Mouse (Mus musculus) erythroid progenitor cell, adult 5-6 weeks (primary cell): Measurements from ENCODE around the gene Hoxa6. TPM values are rescaled to one million over a fixed set of nuclear protein-coding genes. Genes with fewer than 3 reads are reported as not detected.

ENCODE experiments used
- ATAC-seq: replicated peaks from 2 replicates; pipeline ENCODE4 v1.8.0; 2016; ENCODE audit warnings: moderate number of reproducible peaks, mild to moderate bottlenecking, moderate TSS enrichment, inconsistent platforms; ENCODE audit not compliant: poor library complexity, low FRiP score, severe bottlenecking
- total RNA-seq, 2 experiments: library from RNA; stranded (forward) in 1 of 2; stranded (reverse) in 1 of 2; fragments of 150-400 nt in 1 of 2; fragments of 186-747, 209-891 nt in 1 of 2; gene quantifications; 2 replicates each; pipeline versions ENCODE4 v1.2.3 to v1.2.4; 2015 to 2017; ENCODE audit warnings: low replicate concordance in 2 of 2

Hoxa6 gene
- total RNA-seq, 2 experiments from 2014 or later = not detected

- no peak for ATAC-seq
Measured at GRCm38 (mm10) chr6:52157466-52158275, 50.9 kb downstream of the Hoxa6 start.

DNA sequence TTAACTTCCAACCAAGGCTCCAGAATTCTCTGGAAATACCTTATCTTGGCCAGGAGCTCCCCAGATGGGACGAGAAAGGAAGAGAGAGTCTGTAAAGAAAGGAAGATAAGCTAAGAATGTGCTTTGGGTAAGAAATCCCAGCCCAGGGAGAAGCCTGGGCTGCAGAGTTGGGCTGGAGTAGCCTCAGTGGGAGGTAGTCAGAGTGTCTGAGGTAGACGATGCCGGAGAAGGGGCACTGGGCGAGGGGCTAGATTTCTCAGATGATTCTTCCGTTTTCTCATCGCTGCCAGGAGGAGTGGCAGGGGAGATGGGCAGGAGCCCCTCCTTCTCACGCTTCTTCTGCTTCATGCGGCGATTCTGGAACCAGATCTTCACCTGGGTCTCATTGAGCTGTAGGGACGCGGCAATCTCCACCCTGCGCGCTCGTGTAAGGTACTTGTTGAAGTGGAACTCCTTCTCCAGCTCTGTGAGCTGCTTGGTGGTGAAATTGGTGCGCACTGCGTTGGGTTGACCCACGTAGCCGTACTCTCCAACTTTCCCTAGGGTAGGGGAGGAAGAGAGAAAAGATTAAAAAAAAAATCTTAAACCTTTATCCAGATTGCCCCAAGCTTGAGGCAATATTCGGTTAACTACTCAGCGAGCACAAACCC is 51.8 kb downstream of the Hoxa6 start:
- no peak for ATAC-seq

Other genes starting within 250 kb of the Hoxa6 start
- gene Skap2, start 196.2 kb downstream of the Hoxa6 start, total RNA-seq (2015; ENCODE audit: low replicate concordance) = 18.0 and 55.8 TPM in 2 replicates
- 19.4 and 47.4 TPM in 2 replicates for gene Skap2, start 196.2 kb downstream of the Hoxa6 start, total RNA-seq (2017; ENCODE audit: low replicate concordance)
- not detected in 2 replicates for gene Hoxa1, start 50.4 kb downstream of the Hoxa6 start, total RNA-seq (2015; ENCODE audit: low replicate concordance)
- gene Hoxa1, start 50.4 kb downstream of the Hoxa6 start, total RNA-seq (2017; ENCODE audit: low replicate concordance) = not detected in 2 replicates
- gene Hoxa2, start 43.9 kb downstream of the Hoxa6 start, total RNA-seq (2015; ENCODE audit: low replicate concordance) = not detected in 2 replicates
- gene Hoxa2, start 43.9 kb downstream of the Hoxa6 start, total RNA-seq (2017; ENCODE audit: low replicate concordance) = not detected in 2 replicates
- gene 5730596B20Rik, start 31.2 kb downstream of the Hoxa6 start, total RNA-seq (2015; ENCODE audit: low replicate concordance) = not detected in 2 replicates
- not detected in 2 replicates for gene 5730596B20Rik, start 31.2 kb downstream of the Hoxa6 start, total RNA-seq (2017; ENCODE audit: low replicate concordance)
- not detected in 2 replicates for gene Hoxa4, start 17.0 kb downstream of the Hoxa6 start, total RNA-seq (2015; ENCODE audit: low replicate concordance)
- not detected in 2 replicates for gene Hoxa4, start 17.0 kb downstream of the Hoxa6 start, total RNA-seq (2017; ENCODE audit: low replicate concordance)
- gene Hoxa5, start 4.1 kb downstream of the Hoxa6 start, total RNA-seq (2015; ENCODE audit: low replicate concordance) = not detected in 2 replicates
- not detected in 2 replicates for gene Hoxa5, start 4.1 kb downstream of the Hoxa6 start, total RNA-seq (2017; ENCODE audit: low replicate concordance)
- not detected in 2 replicates for gene Hoxa3, start 4.6 kb upstream of the Hoxa6 start, total RNA-seq (2015; ENCODE audit: low replicate concordance)
- 0.45 TPM in 1 of 2 replicates, not detected in the other for gene Hoxa3, start 4.6 kb upstream of the Hoxa6 start, total RNA-seq (2017; ENCODE audit: low replicate concordance)
- gene Gm28308, start 4.6 kb upstream of the Hoxa6 start, total RNA-seq (2015; ENCODE audit: low replicate concordance) = not detected in 2 replicates
- not detected in 2 replicates for gene Gm28308, start 4.6 kb upstream of the Hoxa6 start, total RNA-seq (2017; ENCODE audit: low replicate concordance)
- 1.1 and 8.4 TPM in 2 replicates for gene Hoxa7, start 13.1 kb upstream of the Hoxa6 start, total RNA-seq (2015; ENCODE audit: low replicate concordance)
- gene Hoxa7, start 13.1 kb upstream of the Hoxa6 start, total RNA-seq (2017; ENCODE audit: low replicate concordance) = 1.3 and 3.8 TPM in 2 replicates
- gene Hoxa9, start 22.4 kb upstream of the Hoxa6 start, total RNA-seq (2015; ENCODE audit: low replicate concordance) = 0.36 and 0.84 TPM in 2 replicates
- gene Hoxa9, start 22.4 kb upstream of the Hoxa6 start, total RNA-seq (2017; ENCODE audit: low replicate concordance) = 4.5 TPM in 1 of 2 replicates, not detected in the other
- gene Hoxa10, start 32.1 kb upstream of the Hoxa6 start, total RNA-seq (2015; ENCODE audit: low replicate concordance) = not detected in 2 replicates
- gene Hoxa10, start 32.1 kb upstream of the Hoxa6 start, total RNA-seq (2017; ENCODE audit: low replicate concordance) = 0.15 TPM in 1 of 2 replicates, not detected in the other
- gene Hoxa11, start 37.1 kb upstream of the Hoxa6 start, total RNA-seq (2015; ENCODE audit: low replicate concordance) = not detected in 2 replicates
- gene Hoxa11, start 37.1 kb upstream of the Hoxa6 start, total RNA-seq (2017; ENCODE audit: low replicate concordance) = not detected in 2 replicates
- gene Hoxa13, start 52.2 kb upstream of the Hoxa6 start, total RNA-seq (2015; ENCODE audit: low replicate concordance) = not detected in 2 replicates
- not detected in 2 replicates for gene Hoxa13, start 52.2 kb upstream of the Hoxa6 start, total RNA-seq (2017; ENCODE audit: low replicate concordance)
- not detected in 2 replicates for gene Evx1, start 104.8 kb upstream of the Hoxa6 start, total RNA-seq (2015; ENCODE audit: low replicate concordance)
- gene Evx1, start 104.8 kb upstream of the Hoxa6 start, total RNA-seq (2017; ENCODE audit: low replicate concordance) = not detected in 2 replicates